Mouse (Mus musculus) ovary, postnatal 10 days (tissue): Measurements from ENCODE around the gene Igbp1b.

ENCODE experiments used
- DNase-seq: peaks from one replicate; pipeline ENCODE4 v3.0.0; 2022; ENCODE audit warnings: low spot score

Igbp1b gene

DNA sequence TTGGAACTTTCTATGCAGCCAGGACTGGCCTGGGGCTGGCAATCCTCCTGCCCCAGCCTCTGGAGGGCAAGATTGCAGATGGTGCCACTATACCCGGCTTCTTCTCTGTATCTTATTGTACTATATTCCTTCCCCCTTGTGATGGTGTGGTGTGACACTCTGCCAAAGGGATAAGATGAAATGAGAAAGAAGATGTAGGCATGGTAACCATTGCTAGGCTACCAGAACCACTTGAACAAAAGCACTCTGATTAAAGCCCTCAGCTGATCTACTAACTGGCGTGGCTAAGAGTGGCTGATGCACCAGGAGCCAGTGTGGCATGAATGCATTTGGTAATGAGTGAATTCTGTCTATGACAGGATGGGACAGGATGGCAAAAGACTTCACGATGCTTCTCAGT is at the start of gene Igbp1b:
Igbp1b (minus strand) TSS at position 29 of the 400 bp plus-strand sequence.
- DNase-seq: no peak

DNA sequence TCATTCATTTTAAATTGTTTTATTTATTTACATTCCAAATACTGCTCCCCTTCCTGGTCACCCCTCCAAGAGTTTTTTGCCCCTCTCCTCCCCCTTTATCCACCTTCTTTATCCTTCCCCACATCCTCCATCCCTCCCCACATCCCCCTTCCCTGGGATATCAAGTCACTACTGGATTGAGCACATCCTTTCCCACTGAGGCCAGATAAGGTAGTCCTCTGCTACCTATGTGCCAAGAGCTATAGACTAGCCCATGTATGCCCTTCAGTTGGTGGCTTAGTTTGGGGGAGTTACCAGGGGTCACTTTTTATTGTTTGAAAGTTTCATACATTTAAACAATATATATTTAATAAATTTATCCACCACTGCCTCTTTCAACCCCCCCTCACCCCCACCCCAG is 24.6 kb upstream of the Igbp1b start:
- no peak for DNase-seq

GRCm38 (mm10) chr6:138672704-138673141 is 14.4 kb upstream of the Igbp1b start:
- DNase-seq: no peak

- DNase-seq: no peak
Observed at GRCm38 (mm10) chr6:138665416-138665815, 7.1 kb upstream of the Igbp1b start.

- no peak for DNase-seq
Observed at GRCm38 (mm10) chr6:138645604-138646003, 12.7 kb downstream of the Igbp1b start.

DNA sequence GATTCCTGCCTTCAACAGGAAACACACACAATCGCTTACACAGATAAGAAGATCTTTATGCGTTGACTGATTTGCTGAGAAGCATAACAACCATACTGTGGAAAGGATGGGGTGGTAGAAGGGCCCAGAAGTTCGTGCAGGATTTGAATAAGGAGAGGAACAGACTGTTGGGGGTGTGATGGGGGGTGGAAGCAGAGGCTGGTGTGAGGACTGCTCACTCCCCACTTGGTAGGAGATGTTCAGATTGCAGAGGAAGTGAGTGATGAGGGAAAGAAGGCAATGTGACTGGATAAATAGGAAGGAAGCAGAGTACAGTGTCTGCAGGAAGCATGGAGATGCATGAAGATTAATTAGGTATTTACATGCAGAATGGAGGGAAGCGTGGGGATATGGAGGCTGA is 19.0 kb downstream of the Igbp1b start:
- no peak for DNase-seq

DNA sequence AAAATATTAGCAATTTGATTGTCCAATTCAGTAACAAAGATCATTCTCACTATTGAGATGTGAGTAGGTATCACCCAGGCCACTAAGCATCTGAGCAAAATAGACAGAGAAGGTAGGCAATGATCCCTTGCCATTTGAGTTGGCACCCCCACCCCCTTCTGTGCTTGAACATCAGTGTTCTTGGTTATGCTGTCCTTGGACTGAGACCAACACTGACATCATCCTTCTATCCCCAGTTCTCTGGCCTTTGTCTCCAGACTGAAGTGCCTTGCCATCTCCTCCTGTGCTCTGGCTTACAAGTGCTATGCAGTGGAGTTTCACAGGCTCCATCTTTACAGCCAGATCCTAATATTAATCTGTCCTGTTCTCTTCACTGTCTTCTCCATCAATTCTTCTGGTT is 37.6 kb downstream of the Igbp1b start:
- DNase-seq: no peak

DNA sequence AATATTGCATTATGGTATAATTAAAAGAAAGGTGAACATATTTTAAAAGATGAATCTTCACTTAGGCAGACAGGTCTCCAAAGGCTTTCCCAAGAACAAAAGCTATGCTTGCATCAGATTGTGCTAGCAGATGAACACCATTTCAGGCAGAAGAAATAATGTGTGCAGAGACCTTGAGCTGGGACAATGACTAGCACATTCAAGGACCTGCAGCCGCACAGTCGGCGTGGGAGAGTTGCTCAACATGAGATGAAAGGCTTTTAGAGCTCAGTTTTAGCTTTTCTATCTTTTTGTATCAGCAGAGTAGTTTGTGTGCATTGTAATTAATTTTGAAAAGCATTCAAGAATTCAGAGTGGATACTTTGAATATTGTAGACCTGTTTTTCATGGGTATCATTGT is 39.9 kb downstream of the Igbp1b start:
- DNase-seq: no peak
